Mouse (Mus musculus) olfactory bulb, adult 2 months (tissue): ENCODE measurements at regions not wholly inside any gene's neighbourhood (a gene's known extent, or its start where the extent isn't known, plus 50 kb on each side); places are given as distances from the start of the nearest gene placed in this dataset.

Experiments used
- CTCF ChIP-seq: fragments of 200-500 bp; IDR thresholded peaks from 2 replicates; pipeline ENCODE4 v1.5.1; 2012; ENCODE audit warnings: low read depth, mild to moderate bottlenecking, low read length, moderate library complexity; ENCODE audit not compliant: insufficient read depth
- POLR2A ChIP-seq: fragments of 200-500 bp; IDR thresholded peaks from 2 replicates; pipeline ENCODE4 v1.6.1; 2012; ENCODE audit warnings: mild to moderate bottlenecking, low read depth, low read length, moderate library complexity; ENCODE audit not compliant: insufficient read depth

GRCm38 (mm10) chr10:96709698-96710356, 93.0 kb downstream of the Btg1 start:
- no peak for TF ChIP-seq CTCF
- no peak for TF ChIP-seq POLR2A
